8 mouse cellular contexts compared by ENCODE assay signal in genomic region chr7:144696764-144697704, GRCm38 (mm10). TPM values are rescaled to one million over a fixed set of nuclear protein-coding genes. Genes with fewer than 3 reads are reported as not detected.
DNase-seq lines count a peak whose midpoint lies in the region; ATAC-seq and TF ChIP-seq lines count a peak whose summit lies in the region.

No protein-coding gene starts in this region.

- 66% methylated on average over 7 of the region's 7 CpGs for WGBS in thymus, adult 2 months
- 57% methylated on average over 7 of the region's 7 CpGs for WGBS in liver, embryonic 12.5 days (ENCODE audit: insufficient replicate concordance)

- H3K27me3 ChIP-seq in thymus, adult 2 months (ENCODE audit: control insufficient read depth, insufficient read depth, low read length), result no peaks in the 10 kb centered on the region
- H3K27me3 ChIP-seq in liver, embryonic 12.5 days (replicated peaks), result 0 out of 2 replicates have a peak, but pooled peaks cover 7% of the 10 kb centered on the region

- H3K27ac ChIP-seq in thymus, adult 2 months (ENCODE audit: control insufficient read depth, insufficient read depth, low read length), result no peak overlapping the region
- no peak overlapping the region for H3K27ac ChIP-seq in liver, embryonic 12.5 days

- H3K36me3 ChIP-seq in thymus, adult 2 months (ENCODE audit: control insufficient read depth, insufficient read depth, low read length), result no peaks in the 10 kb centered on the region
- H3K36me3 ChIP-seq in liver, embryonic 12.5 days, result peaks cover 6% of the 10 kb centered on the region; the same call in 1 of the 2 replicates

- DNase-seq in adrenal gland, postnatal 10 days, result peak; percentile 43
- no peak for DNase-seq in adrenal gland, postnatal 25 days
- DNase-seq in thymus, adult 2 months, result peak; percentile 23
- DNase-seq in thymus, adult 18-20 months, result no peak
- DNase-seq in spleen, postnatal 10 days (ENCODE audit: low spot score in 2 of 2), result peak; percentile 45 to 54
- DNase-seq in T-cell, adult 2 months (ENCODE audit: low spot score), result no peak
- no peak for DNase-seq in yolk sac, embryonic 10.5 days (ENCODE audit: low spot score)

- ATAC-seq in liver, embryonic 12.5 days, result peak; percentile 32; the same call in 1 of the 2 replicates

- H3K9ac ChIP-seq in liver, embryonic 12.5 days, result no peak overlapping the region

- TF ChIP-seq CTCF in thymus, adult 2 months (IDR thresholded peaks at IDR 0.05; ENCODE audit: borderline replicate concordance, control insufficient read depth, extremely low read depth, insufficient read depth, low read length, poor library complexity), result peak; percentile 63; the same call in 1 of the 2 replicates

- no peak overlapping the region for H3K4me3 ChIP-seq in thymus, adult 2 months (ENCODE audit: control insufficient read depth, insufficient read depth, low read length)
- no peak overlapping the region for H3K4me3 ChIP-seq in liver, embryonic 12.5 days

- TF ChIP-seq POLR2A in thymus, adult 2 months (IDR thresholded peaks at IDR 0.05; ENCODE audit: control insufficient read depth, extremely low read depth, insufficient read depth, low read length, poor library complexity), result no peak

- no peak overlapping the region for H3K4me2 ChIP-seq in liver, embryonic 12.5 days

- no peaks in the 10 kb centered on the region for H3K9me3 ChIP-seq in liver, embryonic 12.5 days (replicated peaks)

- no peaks in the 10 kb centered on the region for H3K4me1 ChIP-seq in thymus, adult 2 months (replicated peaks; ENCODE audit: control insufficient read depth, insufficient read depth, low read length)
- H3K4me1 ChIP-seq in liver, embryonic 12.5 days, result no peaks in the 10 kb centered on the region

RNA-seq across cellular contexts. Expression of gene Ano1, which starts 54.7 kb away (rescaled TPM):
- total RNA-seq in adrenal gland, postnatal 10 days (2021), result 10 to 100 TPM; 34.3 to 37.7 TPM
- 18.6 and 25.4 TPM in 2 replicates for total RNA-seq in adrenal gland, postnatal 25 days (2021)
- 2.8 and 3.7 TPM in 2 replicates for polyA plus RNA-seq in thymus, adult 2 months (2012; rRNA removed)
- polyA plus RNA-seq in liver, embryonic 12.5 days (2016; fragmentation: Nextera tagmentation; extraction: Ambion mirVana), result 5.7 and 7.2 TPM in 2 replicates

Comparison
In these comparisons a context has a peak if more than half of its experiments do, and no peak if none do; other contexts are left out.
1. DNase-seq: peak in adrenal gland, postnatal 10 days (single experiment), thymus, adult 2 months (single experiment) and spleen, postnatal 10 days (2 of 2); none in adrenal gland, postnatal 25 days (single experiment), thymus, adult 18-20 months (0 of 2), T-cell, adult 2 months (single experiment) and yolk sac, embryonic 10.5 days (single experiment).